Mouse (Mus musculus) liver, postnatal 0 days (tissue): Measurements from ENCODE around the gene Luc7l. TPM values are rescaled to one million over a fixed set of nuclear protein-coding genes. Genes with fewer than 3 reads are reported as not detected.

ENCODE experiments used
- ATAC-seq: fragments of 200-750 bp; cut with Nextera tagmentation; 2 replicates; pipeline ENCODE4 v1.8.0; 2017; ENCODE audit warnings: mild to moderate bottlenecking, moderate library complexity
- DNase-seq: peaks from one replicate; pipeline ENCODE4 v3.0.0-alpha.2; 2016
- H3K27ac ChIP-seq: fragments of 300-500 bp; sonication (generic); 2 replicates; pipeline ENCODE4 v1.5.1; 2014; ENCODE audit warnings: antibody characterized with exemption, moderate library complexity, mild to moderate bottlenecking, low read depth
- H3K27me3 ChIP-seq: fragments of 300-500 bp; sonication (generic); 2 replicates; pipeline ENCODE4 v1.6.1; 2014; ENCODE audit warnings: low read length, control low read depth, mixed read lengths; ENCODE audit not compliant: insufficient read depth
- H3K36me3 ChIP-seq: fragments of 300-500 bp; sonication (generic); replicated peaks from 2 replicates; pipeline ENCODE4 v1.6.1; 2014; ENCODE audit warnings: mild to moderate bottlenecking, control low read depth, low read length, moderate library complexity, mixed read lengths; ENCODE audit not compliant: insufficient read depth
- H3K4me1 ChIP-seq: fragments of 300-500 bp; sonication (generic); 2 replicates; pipeline ENCODE4 v1.6.1; 2014; ENCODE audit warnings: antibody characterized with exemption, mild to moderate bottlenecking, control low read depth; ENCODE audit not compliant: insufficient read depth
- H3K4me2 ChIP-seq: fragments of 300-500 bp; sonication (generic); 2 replicates; pipeline ENCODE4 v1.6.1; 2014; ENCODE audit warnings: low read depth, mild to moderate bottlenecking, low read length, moderate library complexity, mixed read lengths
- H3K4me3 ChIP-seq: fragments of 300-500 bp; sonication (generic); 2 replicates; pipeline ENCODE4 v1.5.1; 2014; ENCODE audit warnings: low read depth, low read length
- H3K9ac ChIP-seq: fragments of 300-500 bp; sonication (generic); replicated peaks from 2 replicates; pipeline ENCODE4 v1.6.1; 2014; ENCODE audit warnings: mild to moderate bottlenecking, moderate library complexity
- H3K9me3 ChIP-seq: fragments of 300-500 bp; sonication (generic); 2 replicates; pipeline ENCODE4 v1.6.1; 2016; ENCODE audit warnings: mild to moderate bottlenecking, control low read depth, low read length, mixed read lengths
- CTCF ChIP-seq: sonication (generic); IDR thresholded peaks from 2 replicates; pipeline ENCODE4 v1.5.1; 2016; ENCODE audit warnings: antibody characterized with exemption, low read depth
- EP300 ChIP-seq: IDR thresholded peaks from 2 replicates; pipeline ENCODE4 v1.6.1; 2016; ENCODE audit warnings: antibody characterized with exemption, low read depth, mild to moderate bottlenecking
- WGBS: fragments of 180-500 bp; shearing (Covaris S2); extraction: QIAGEN DNeasy Blood & Tissue Kit; methylation state at CpG from one replicate; pipeline ENCODE4 v1.1.7; 2014; ENCODE audit not compliant: insufficient replicate concordance; 5-methylcytosine and 5-hydroxymethylcytosine counted together
- polyA plus RNA-seq: library from polyadenylated mRNA; unstranded; fragments of >200 nt; fragmentation: Nextera tagmentation; extraction: Ambion mirVana; gene quantifications from 2 replicates; pipeline ENCODE4 v1.2.1, GENCODE M21; 2015

Gene Luc7l
- polyA plus RNA-seq, 1 experiment from 2014 or later, result 21.8 TPM

GRCm38 (mm10) chr17:26244101-26244841 lies 8.4 kb upstream of the Luc7l start, which contains the start of gene Fam234a:
Fam234a (minus strand) TSS chr17:26244242.
- Histone ChIP-seq H3K27me3 (no peaks in the 10 kb centered on the region), H3K4me1 (peaks cover 13% of the 10 kb centered on the region), H3K4me2 (peak within 1 kb of the TSS; percentile 75), H3K9ac (peak within 1 kb of the TSS; percentile 53), H3K9me3 (no peaks in the 10 kb centered on the region), H3K27ac (peak within 1 kb of the TSS; percentile 75), H3K36me3 (no peaks in the 10 kb centered on the region), H3K4me3 (peak within 1 kb of the TSS; percentile 68)
- 7% methylated on average over 24 of the region's 33 CpGs for WGBS
- ATAC-seq (peak; percentile 95), DNase-seq (peak; percentile 96)
- no peak for TF ChIP-seq EP300
- TF ChIP-seq CTCF, result peak; percentile 24; the same call in 1 of the 2 replicates

GRCm38 (mm10) chr17:26251886-26252538 lies 684 bp upstream of the Luc7l start:
- Histone ChIP-seq H3K4me1 (peaks cover 13% of the 10 kb centered on the region), H3K4me2 (peak overlapping the region; percentile 89), H3K9me3 (no peaks in the 10 kb centered on the region), H3K27me3 (no peaks in the 10 kb centered on the region), H3K27ac (peak overlapping the region; percentile 98), H3K9ac (peak overlapping the region; percentile 97), H3K36me3 (peaks cover 16% of the 10 kb centered on the region), H3K4me3 (peak overlapping the region; percentile 79)
- TF ChIP-seq CTCF (no peak), EP300 (no peak)
- ATAC-seq (no peak), DNase-seq (no peak)
- 48% methylated on average over 4 of the region's 4 CpGs for WGBS

- Histone ChIP-seq H3K4me2 (peak overlapping the region; percentile 89), H3K27ac (peak overlapping the region; percentile 98), H3K36me3 (peaks cover 29% of the 10 kb centered on the region), H3K27me3 (no peaks in the 10 kb centered on the region), H3K4me1 (peaks cover 13% of the 10 kb centered on the region), H3K9ac (peak overlapping the region; percentile 97), H3K4me3 (peak overlapping the region; percentile 79), H3K9me3 (no peaks in the 10 kb centered on the region)
- under 1% methylated on average over 24 of the region's 24 CpGs for WGBS
- TF ChIP-seq CTCF (no peak), EP300 (no peak)
- DNase-seq (no peak), ATAC-seq (peak; percentile 21)
These were observed 703 bp downstream of the Luc7l start for GRCm38 (mm10) chr17:26253399-26253798.

- no peaks in the 10 kb centered on the region for H3K9me3 ChIP-seq
- H3K4me3 ChIP-seq, result no peak overlapping the region
- ATAC-seq (no peak), DNase-seq (no peak)
- WGBS, result 88% methylated on average over 7 of the region's 7 CpGs
- H3K4me2 ChIP-seq, result no peak overlapping the region
- peaks cover 46% of the 10 kb centered on the region for H3K36me3 ChIP-seq
- TF ChIP-seq EP300 (no peak), CTCF (no peak)
- no peak overlapping the region for H3K9ac ChIP-seq
- peaks cover 13% of the 10 kb centered on the region for H3K4me1 ChIP-seq
- no peak overlapping the region for H3K27ac ChIP-seq
- H3K27me3 ChIP-seq, result no peaks in the 10 kb centered on the region
These were observed 2.6 kb downstream of the Luc7l start for GRCm38 (mm10) chr17:26255313-26255712.

- Histone ChIP-seq H3K4me1 (no peaks in the 10 kb centered on the region), H3K36me3 (peaks cover 67% of the 10 kb centered on the region), H3K9me3 (no peaks in the 10 kb centered on the region), H3K27me3 (no peaks in the 10 kb centered on the region), H3K9ac (no peak overlapping the region), H3K4me3 (no peak overlapping the region), H3K27ac (no peak overlapping the region), H3K4me2 (no peak overlapping the region)
- TF ChIP-seq EP300, result no peak
- TF ChIP-seq CTCF, result peak; percentile 56
- ATAC-seq, result no peak
- no peak for DNase-seq
- 77% methylated on average over 4 of the region's 4 CpGs for WGBS
These were observed 9.1 kb downstream of the Luc7l start for GRCm38 (mm10) chr17:26261826-26262225.

GRCm38 (mm10) chr17:26262384-26262783 lies 9.7 kb downstream of the Luc7l start:
- H3K27me3 ChIP-seq, result no peaks in the 10 kb centered on the region
- H3K4me2 ChIP-seq, result no peak overlapping the region
- H3K4me3 ChIP-seq, result no peak overlapping the region
- ATAC-seq, result no peak
- H3K27ac ChIP-seq, result no peak overlapping the region
- WGBS, result 93% methylated on average over 3 of the region's 3 CpGs
- no peak overlapping the region for H3K9ac ChIP-seq
- no peaks in the 10 kb centered on the region for H3K4me1 ChIP-seq
- H3K36me3 ChIP-seq, result peaks cover 67% of the 10 kb centered on the region
- no peaks in the 10 kb centered on the region for H3K9me3 ChIP-seq
- TF ChIP-seq EP300 (no peak), CTCF (no peak)
- no peak for DNase-seq
